Mouse (Mus musculus) lung, postnatal 25 days (tissue): Measurements from ENCODE around the gene Prr3.
"Not testable (repeated sequence)": the region's sequence is repeated elsewhere in the genome, so short reads cannot be mapped to it uniquely, and the experiment has no call there.

Experiments used
- DNase-seq: peaks from one replicate; pipeline ENCODE4 v3.0.0; 2022; ENCODE audit warnings: low spot score

The Prr3 gene

GRCm38 (mm10) chr17:35998545-35999305, 18.7 kb upstream of the Prr3 start:
- no peak for DNase-seq

GRCm38 (mm10) chr17:35997713-35998510, 17.9 kb upstream of the Prr3 start:
- DNase-seq, result peak; percentile 70

GRCm38 (mm10) chr17:35996949-35997348, 16.9 kb upstream of the Prr3 start:
- DNase-seq, result peak; percentile 98

- DNase-seq, result no peak
These were observed 14.8 kb upstream of the Prr3 start for GRCm38 (mm10) chr17:35994879-35995240.

- DNase-seq, result peak; percentile 90
These were observed 14.3 kb upstream of the Prr3 start for GRCm38 (mm10) chr17:35994175-35994878.

GRCm38 (mm10) chr17:35993675-35994074, 13.6 kb upstream of the Prr3 start:
- DNase-seq, result peak; percentile 82

- no peak for DNase-seq
These were observed 11.7 kb upstream of the Prr3 start for GRCm38 (mm10) chr17:35991781-35992180.

GRCm38 (mm10) chr17:35981776-35982175, 1.7 kb upstream of the Prr3 start:
- no peak for DNase-seq

- DNase-seq, result peak; percentile 34
These were observed 323 bp upstream of the Prr3 start for GRCm38 (mm10) chr17:35980363-35980754.

- DNase-seq, result peak; percentile 16
These were observed 1.1 kb downstream of the Prr3 start for GRCm38 (mm10) chr17:35978811-35979400.

- no peak for DNase-seq
These were observed 7.9 kb downstream of the Prr3 start for GRCm38 (mm10) chr17:35972131-35972530.

GRCm38 (mm10) chr17:35969418-35970389, 10.3 kb downstream of the Prr3 start, which contains the start of gene Abcf1:
Gene Abcf1, minus strand, starts transcription at chr17:35969761.
- DNase-seq, result peak; percentile 98

- DNase-seq, result no peak
These were observed 12.4 kb downstream of the Prr3 start for GRCm38 (mm10) chr17:35967621-35968020.

GRCm38 (mm10) chr17:35963279-35963678, 16.8 kb downstream of the Prr3 start:
- DNase-seq, result no peak

GRCm38 (mm10) chr17:35958533-35959223, 21.4 kb downstream of the Prr3 start:
- no peak for DNase-seq

- no peak for DNase-seq
These were observed 25.4 kb downstream of the Prr3 start for GRCm38 (mm10) chr17:35954665-35955064.

GRCm38 (mm10) chr17:35952559-35952958, 27.5 kb downstream of the Prr3 start:
- not testable (repeated sequence) for DNase-seq

- DNase-seq, result not testable (repeated sequence)
These were observed 29.1 kb downstream of the Prr3 start for GRCm38 (mm10) chr17:35950946-35951345.

GRCm38 (mm10) chr17:35939941-35940340, 40.1 kb downstream of the Prr3 start:
- DNase-seq, result no peak

GRCm38 (mm10) chr17:35939108-35939507, 40.9 kb downstream of the Prr3 start:
- DNase-seq, result no peak
